8 mouse cellular contexts compared by ENCODE assay signal in genomic region chr7:63939397-63939951, GRCm38 (mm10). TPM values are rescaled to one million over a fixed set of nuclear protein-coding genes. Genes with fewer than 3 reads are reported as not detected.
DNase-seq lines count a peak whose midpoint lies in the region; ATAC-seq and TF ChIP-seq lines count a peak whose summit lies in the region.

No protein-coding gene starts in this region.

- H3K27me3 ChIP-seq in heart, adult 2 months (ENCODE audit: control insufficient read depth, insufficient read depth, low read length) = no peaks in the 10 kb centered on the region
- no peaks in the 10 kb centered on the region for H3K27me3 ChIP-seq in kidney, adult 2 months (replicated peaks; ENCODE audit: control insufficient read depth, insufficient read depth, low read length)
- no peaks in the 10 kb centered on the region for H3K27me3 ChIP-seq in lung, embryonic 16.5 days (ENCODE audit: control insufficient read depth, insufficient read depth, low read depth, low read length)

- no peaks in the 10 kb centered on the region for H3K36me3 ChIP-seq in heart, adult 2 months (ENCODE audit: control insufficient read depth, insufficient read depth, low read length)
- no peaks in the 10 kb centered on the region for H3K36me3 ChIP-seq in kidney, adult 2 months (ENCODE audit: control insufficient read depth, insufficient read depth, low read length)
- no peaks in the 10 kb centered on the region for H3K36me3 ChIP-seq in lung, embryonic 16.5 days (ENCODE audit: control insufficient read depth, insufficient read depth, low read length)

- peak overlapping the region; percentile 76 for H3K4me3 ChIP-seq in heart, adult 2 months
- H3K4me3 ChIP-seq in kidney, adult 2 months (ENCODE audit: insufficient read depth, low read depth, low read length) = peak overlapping the region; percentile 82
- H3K4me3 ChIP-seq in lung, embryonic 16.5 days (ENCODE audit: low read length) = peak overlapping the region; percentile 62

- 0 out of 2 replicates have a peak, but pooled peaks have one; percentile 14 for TF ChIP-seq EP300 in heart, adult 2 months (IDR thresholded peaks at IDR 0.05; ENCODE audit: insufficient read depth, low read depth, low read length)

- no peak; the same call in 1 of the 2 replicates for TF ChIP-seq POLR2A in heart, adult 2 months (IDR thresholded peaks at IDR 0.05; ENCODE audit: insufficient read depth, low read depth, low read length)
- no peak for TF ChIP-seq POLR2A in kidney, adult 2 months (IDR thresholded peaks at IDR 0.05; ENCODE audit: low read depth, low read length)

- no peaks in the 10 kb centered on the region for H3K79me2 ChIP-seq in heart, adult 2 months (replicated peaks; ENCODE audit: control insufficient read depth, insufficient read depth, low read length)

- peaks cover 6% of the 10 kb centered on the region for H3K4me1 ChIP-seq in heart, adult 2 months (ENCODE audit: control insufficient read depth, insufficient read depth, low read length)
- peaks cover 15% of the 10 kb centered on the region; the same call in 1 of the 2 replicates for H3K4me1 ChIP-seq in kidney, adult 2 months (ENCODE audit: control insufficient read depth, insufficient read depth, low read length)
- H3K4me1 ChIP-seq in lung, embryonic 16.5 days (replicated peaks; ENCODE audit: control insufficient read depth, insufficient read depth, low read length) = peaks cover 22% of the 10 kb centered on the region

- DNase-seq in ZHBTc4 (ENCODE audit: low read depth, low spot score) (peak; percentile 89), MN1 (ENCODE audit: low spot score) (no peak)
- peak; percentile 77 for DNase-seq in embryo, embryonic 9.5 days (ENCODE audit: extremely low spot score)
- DNase-seq in heart, adult 2 months = peak; percentile 88 to 89
- DNase-seq in kidney, adult 2 months = peak; percentile 87
- DNase-seq in retina, postnatal 1 day = peak; percentile 84

- peak overlapping the region; percentile 100 for H3K27ac ChIP-seq in heart, adult 2 months
- H3K27ac ChIP-seq in kidney, adult 2 months (ENCODE audit: insufficient read depth, low read depth, low read length) = peak overlapping the region; percentile 97
- H3K27ac ChIP-seq in lung, embryonic 16.5 days (ENCODE audit: low read length) = peak overlapping the region; percentile 100

- peak; percentile 59 for TF ChIP-seq CTCF in heart, adult 2 months (IDR thresholded peaks at IDR 0.05)
- TF ChIP-seq CTCF in kidney, adult 2 months (conservative IDR thresholded peaks at IDR 0.05; ENCODE audit: insufficient read depth, insufficient read length, low read depth, low read length) = peak; percentile 39

- no peaks in the 10 kb centered on the region for H3K9me3 ChIP-seq in lung, embryonic 16.5 days (ENCODE audit: control insufficient read depth, low read length)

- under 1% methylated on average over 36 of the region's 39 CpGs for WGBS in heart, adult 2 months
- WGBS in kidney, adult 2 months = under 1% methylated on average over 39 of the region's 39 CpGs
- WGBS in lung, embryonic 16.5 days = under 1% methylated on average over 37 of the region's 39 CpGs

- peak; percentile 8 for ATAC-seq in CD4-positive, CD25-positive, alpha-beta regulatory T cell, adult 4 months
- ATAC-seq in lung, embryonic 16.5 days (ENCODE audit: low read depth) = peak; percentile 70

- intact Hi-C loops in heart, adult 2 months (cut with DNase I) = loop anchor here (5.0 to 10.0 kb wide), 2 partner anchors 215 to 348 kb away; partner anchors contain the start of genes Mtmr10 and Trpm1

- peak overlapping the region; percentile 85 for H3K9ac ChIP-seq in heart, adult 2 months (ENCODE audit: low read depth, low read length)
- peak overlapping the region; percentile 88 for H3K9ac ChIP-seq in lung, embryonic 16.5 days (ENCODE audit: low read length)

- peak overlapping the region; percentile 85 for H3K4me2 ChIP-seq in lung, embryonic 16.5 days (ENCODE audit: low read depth, low read length)

RNA-seq across cellular contexts. Expression of gene Klf13, which starts 0.8 kb away (rescaled TPM):
- 100 to 1,000 TPM; 209 to 217 TPM for polyA plus RNA-seq in CD4-positive, CD25-positive, alpha-beta regulatory T cell, adult 4 months (2017; shearing (Covaris generic))
- total RNA-seq in heart, adult 2 months (2021) = 10 to 100 TPM; 50.0 to 54.6 TPM
- polyA plus RNA-seq in heart, adult 2 months (2012; rRNA removed) = 21.6 and 24.6 TPM in 2 replicates
- 30.6 and 31.2 TPM in 2 replicates for polyA plus RNA-seq in kidney, adult 2 months (2012; rRNA removed)
- 39.0 and 40.1 TPM in 2 replicates for polyA plus RNA-seq in lung, embryonic 16.5 days (2015; fragmentation: Nextera tagmentation; extraction: Ambion mirVana)

RNA-seq across cellular contexts. Expression of gene E030018B13Rik, which starts 22.8 kb away (rescaled TPM):
- polyA plus RNA-seq in CD4-positive, CD25-positive, alpha-beta regulatory T cell, adult 4 months (2017; shearing (Covaris generic)) = not detected
- not detected for total RNA-seq in heart, adult 2 months (2021)
- not detected in 2 replicates for polyA plus RNA-seq in heart, adult 2 months (2012; rRNA removed)
- not detected in 2 replicates for polyA plus RNA-seq in kidney, adult 2 months (2012; rRNA removed)
- not detected in 2 replicates for polyA plus RNA-seq in lung, embryonic 16.5 days (2015; fragmentation: Nextera tagmentation; extraction: Ambion mirVana)
